Mouse (Mus musculus) intestine, embryonic 14.5 days (tissue): ENCODE results near the gene Urod. TPM values are rescaled to one million over a fixed set of nuclear protein-coding genes. Genes with fewer than 3 reads are reported as not detected.

Experiments
- polyA plus RNA-seq: library from polyadenylated mRNA; unstranded; fragments of >200 nt; fragmentation: Nextera tagmentation; extraction: Ambion mirVana; gene quantifications from 2 replicates; pipeline ENCODE4 v1.2.1, GENCODE M21; 2014

Urod gene
- polyA plus RNA-seq, 1 experiment from 2014 or later = 64.8 TPM

Other genes with a start within 250 kb of the Urod start
- 31.7 and 34.7 TPM in 2 replicates for gene Toe1, start 186.8 kb downstream of the Urod start, polyA plus RNA-seq
- 12.3 and 18.8 TPM in 2 replicates for gene Mutyh, start 186.7 kb downstream of the Urod start, polyA plus RNA-seq
- 1.3 and 1.7 TPM in 2 replicates for gene Hpdl, start 172.7 kb downstream of the Urod start, polyA plus RNA-seq
- 1.0 and 1.4 TPM in 2 replicates for gene Zswim5, start 117.0 kb downstream of the Urod start, polyA plus RNA-seq
- gene Hectd3, start 904 bp upstream of the Urod start, polyA plus RNA-seq = 7.2 and 9.4 TPM in 2 replicates
- 41.2 and 48.0 TPM in 2 replicates for gene Eif2b3, start 25.0 kb upstream of the Urod start, polyA plus RNA-seq
- gene Ptch2, start 101.7 kb upstream of the Urod start, polyA plus RNA-seq = 8.2 and 8.4 TPM in 2 replicates
- 6.6 and 7.2 TPM in 2 replicates for gene Btbd19, start 131.3 kb upstream of the Urod start, polyA plus RNA-seq
- not detected in 2 replicates for gene Tctex1d4, start 132.4 kb upstream of the Urod start, polyA plus RNA-seq
- gene Plk3, start 139.6 kb upstream of the Urod start, polyA plus RNA-seq = 3.1 and 3.7 TPM in 2 replicates
- gene Rps8, start 161.8 kb upstream of the Urod start, polyA plus RNA-seq = 1,373 and 1,522 TPM in 2 replicates
- 53.4 and 59.0 TPM in 2 replicates for gene Kif2c, start 188.2 kb upstream of the Urod start, polyA plus RNA-seq